ENCODE assay signal across 22 mouse cellular contexts in the genomic region with DNA sequence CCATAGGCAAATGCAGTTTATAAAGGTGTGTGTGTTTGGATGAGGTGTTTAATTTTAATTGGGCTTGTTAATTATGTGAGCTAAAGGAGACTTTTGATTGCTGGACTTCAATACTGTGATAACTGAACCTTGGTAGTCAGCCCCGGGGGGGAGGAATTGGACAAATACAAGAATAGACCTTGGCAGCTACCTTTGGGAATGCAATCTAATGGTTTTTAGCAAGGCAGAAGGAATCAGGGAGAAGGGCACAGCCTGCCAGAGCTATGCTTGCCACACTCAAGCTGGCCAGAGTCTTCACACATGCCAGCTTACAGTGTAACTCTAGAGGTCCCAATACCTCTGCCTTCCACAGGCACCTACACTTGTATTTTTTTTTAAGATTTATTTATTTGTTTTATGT. TPM values are rescaled to one million over a fixed set of nuclear protein-coding genes. Genes with fewer than 3 reads are reported as not detected.
DNase-seq lines count a peak whose midpoint lies in the region; ATAC-seq and TF ChIP-seq lines count a peak whose summit lies in the region.
"Had no signal": no experiment of that assay in that cellular context is flagged by ENCODE, and none has a peak within 500 bp of the region (broad histone marks: within the 10 kb centered on the region; RNA-seq: fewer than 3 reads in every experiment).

No protein-coding gene starts in this region.

- DNase-seq in cerebellum, postnatal 10 days: peak; percentile 37 to 47
- no peak for DNase-seq in cerebellum, postnatal 4 days (ENCODE audit: low spot score in 2 of 2)
- peak; percentile 45 for DNase-seq in heart, adult 8-10 months (ENCODE audit: low spot score)
- no peak for DNase-seq in heart, embryonic 10.5 days (ENCODE audit: low spot score)
- DNase-seq in liver, adult 2 months (ENCODE audit: extremely low read depth, low read depth, low spot score): peak; percentile 22
- DNase-seq in skeletal muscle tissue, adult 2 months (ENCODE audit: low read depth, low spot score): peak; percentile 51
- DNase-seq in testis, postnatal 14 days (ENCODE audit: low spot score): no peak
- DNase-seq: embryo, embryonic 11 days; left cerebral cortex, postnatal 4 days; spleen, adult 18-20 months had no signal

- peaks cover 69% of the 10 kb centered on the region for H3K36me3 ChIP-seq in heart, embryonic 10.5 days
- no peaks in the 10 kb centered on the region for H3K36me3 ChIP-seq in liver, adult 2 months (ENCODE audit: control insufficient read depth, insufficient read depth, low read length)
- H3K36me3 ChIP-seq in liver, embryonic 12.5 days: no peaks in the 10 kb centered on the region
- H3K36me3 ChIP-seq: embryonic facial prominence, embryonic 15.5 days; intestine, embryonic 15.5 days; lung, embryonic 15.5 days; neural tube, embryonic 12.5 days; stomach, embryonic 15.5 days had no signal

- H3K79me2 ChIP-seq in liver, adult 2 months (ENCODE audit: control insufficient read depth, insufficient read depth, low read length): no peaks in the 10 kb centered on the region

- H3K27ac ChIP-seq in heart, embryonic 10.5 days: no peak overlapping the region
- no peak overlapping the region for H3K27ac ChIP-seq in liver, adult 2 months (replicated peaks; ENCODE audit: insufficient read depth, low read depth, low read length)
- H3K27ac ChIP-seq in liver, embryonic 12.5 days: no peak overlapping the region
- H3K27ac ChIP-seq: embryonic facial prominence, embryonic 15.5 days; heart, embryonic 15.5 days; hindbrain, embryonic 14.5 days; intestine, embryonic 15.5 days; layer of hippocampus, adult 2 months; lung, embryonic 15.5 days; macrophage; neural tube, embryonic 12.5 days; stomach, embryonic 15.5 days had no signal

- TF ChIP-seq POLR2A in liver, adult 2 months (IDR thresholded peaks at IDR 0.05; ENCODE audit: extremely low read depth, insufficient read depth, low read length): no peak

- no peaks in the 10 kb centered on the region for H3K9me3 ChIP-seq in heart, embryonic 10.5 days
- no peaks in the 10 kb centered on the region for H3K9me3 ChIP-seq in liver, embryonic 12.5 days (replicated peaks)
- H3K9me3 ChIP-seq: embryonic facial prominence, embryonic 15.5 days; heart, embryonic 15.5 days; intestine, embryonic 15.5 days; lung, embryonic 15.5 days; neural tube, embryonic 12.5 days; stomach, embryonic 15.5 days had no signal

- no peak overlapping the region for H3K4me3 ChIP-seq in heart, embryonic 10.5 days
- no peak overlapping the region for H3K4me3 ChIP-seq in liver, adult 2 months (ENCODE audit: insufficient read depth, low read depth, low read length)
- H3K4me3 ChIP-seq in liver, embryonic 12.5 days: no peak overlapping the region
- H3K4me3 ChIP-seq: embryonic facial prominence, embryonic 15.5 days; heart, embryonic 15.5 days; intestine, embryonic 15.5 days; layer of hippocampus, adult 2 months; lung, embryonic 15.5 days; neural tube, embryonic 12.5 days; stomach, embryonic 15.5 days had no signal

- WGBS in heart, embryonic 10.5 days: 86% methylated on average over 1 of the region's 1 CpGs
- 31% methylated on average over 1 of the region's 1 CpGs for WGBS in liver, adult 2 months
- 75% methylated on average over 1 of the region's 1 CpGs for WGBS in liver, embryonic 12.5 days (ENCODE audit: insufficient replicate concordance)

- no peaks in the 10 kb centered on the region for H3K27me3 ChIP-seq in heart, embryonic 10.5 days (ENCODE audit: insufficient read depth, poor library complexity, severe bottlenecking)
- H3K27me3 ChIP-seq in liver, adult 2 months (ENCODE audit: control insufficient read depth, insufficient read depth, low read length): no peaks in the 10 kb centered on the region
- no peaks in the 10 kb centered on the region for H3K27me3 ChIP-seq in liver, embryonic 12.5 days (replicated peaks)
- H3K27me3 ChIP-seq: embryonic facial prominence, embryonic 15.5 days; heart, embryonic 15.5 days; intestine, embryonic 15.5 days; lung, embryonic 15.5 days; neural tube, embryonic 12.5 days; stomach, embryonic 15.5 days had no signal

- no peak overlapping the region for H3K4me2 ChIP-seq in liver, embryonic 12.5 days
- H3K4me2 ChIP-seq: embryonic facial prominence, embryonic 15.5 days; heart, embryonic 15.5 days; hindbrain, embryonic 14.5 days; intestine, embryonic 15.5 days; liver, embryonic 11.5 days; lung, embryonic 15.5 days; midbrain, embryonic 11.5 days; neural tube, embryonic 12.5 days; stomach, embryonic 15.5 days had no signal

- TF ChIP-seq CTCF in liver, adult 2 months (IDR thresholded peaks at IDR 0.05; ENCODE audit: low read depth, low read length): no peak

- H3K9ac ChIP-seq in liver, adult 2 months (ENCODE audit: low read depth, low read length): no peak overlapping the region
- no peak overlapping the region for H3K9ac ChIP-seq in liver, embryonic 12.5 days
- H3K9ac ChIP-seq: embryonic facial prominence, embryonic 15.5 days; heart, embryonic 15.5 days; hindbrain, embryonic 14.5 days; intestine, embryonic 15.5 days; lung, embryonic 15.5 days; neural tube, embryonic 12.5 days; stomach, embryonic 15.5 days had no signal

- no peaks in the 10 kb centered on the region for H3K4me1 ChIP-seq in heart, embryonic 10.5 days
- no peaks in the 10 kb centered on the region for H3K4me1 ChIP-seq in liver, adult 2 months (ENCODE audit: control insufficient read depth, insufficient read depth, low read length)
- no peaks in the 10 kb centered on the region for H3K4me1 ChIP-seq in liver, embryonic 12.5 days
- H3K4me1 ChIP-seq: embryonic facial prominence, embryonic 15.5 days; intestine, embryonic 15.5 days; lung, embryonic 15.5 days; neural tube, embryonic 12.5 days; stomach, embryonic 15.5 days had no signal

- ATAC-seq in liver, embryonic 12.5 days: no peak
- ATAC-seq: intestine, embryonic 15.5 days had no signal

RNA-seq across cellular contexts. Expression of a gene that starts 18.9 kb away (rescaled TPM):
- 10 to 100 TPM; 51.6 to 63.6 (median 58.9) TPM for total RNA-seq in heart, adult 8-10 months (2022)
- polyA plus RNA-seq in heart, embryonic 10.5 days (2016; fragmentation: Nextera tagmentation; extraction: Ambion mirVana): 7.3 and 19.5 TPM in 2 replicates
- total RNA-seq in liver, adult 2 months (2014; rRNA removed): 0.13 and 0.18 TPM in 2 replicates
- polyA plus RNA-seq in liver, adult 2 months (2012; rRNA removed): 0.02 and 0.04 TPM in 2 replicates
- 0.54 and 0.72 TPM in 2 replicates for polyA plus RNA-seq in liver, embryonic 12.5 days (2016; fragmentation: Nextera tagmentation; extraction: Ambion mirVana)

Comparison
In these comparisons a context has a peak if more than half of its experiments do, and no peak if none do; other contexts are left out.
1. DNase-seq: peak in cerebellum, postnatal 10 days (2 of 2), heart, adult 8-10 months (single experiment), liver, adult 2 months (single experiment) and skeletal muscle tissue, adult 2 months (single experiment); none in cerebellum, postnatal 4 days (0 of 2), heart, embryonic 10.5 days (single experiment) and testis, postnatal 14 days (single experiment).